Mouse (Mus musculus) lung, adult 2 months (tissue): ENCODE measurements around the gene Camta1. TPM values are rescaled to one million over a fixed set of nuclear protein-coding genes. Genes with fewer than 3 reads are reported as not detected.

ENCODE experiments used
- DNase-seq: peaks from one replicate; pipeline ENCODE4 v3.0.0; 2022
- H3K4me1 ChIP-seq: fragments of 200-500 bp; 2 replicates; pipeline ENCODE4 v1.6.1; 2011; ENCODE audit warnings: low read length; ENCODE audit not compliant: control insufficient read depth, insufficient read depth
- H3K4me3 ChIP-seq: fragments of 200-500 bp; replicated peaks from 2 replicates; pipeline ENCODE3; 2011; ENCODE audit warnings: low read depth, mild to moderate bottlenecking, control low read depth, low read length; ENCODE audit errors: extremely low read depth
- CTCF ChIP-seq: fragments of 200-500 bp; IDR thresholded peaks from 2 replicates; pipeline ENCODE4 v1.5.1; 2011; ENCODE audit warnings: mild to moderate bottlenecking, low read length, control low read depth; ENCODE audit not compliant: insufficient read depth
- POLR2A ChIP-seq: fragments of 200-500 bp; IDR thresholded peaks from 2 replicates; pipeline ENCODE4 v1.6.1; 2011; ENCODE audit warnings: low read depth, mild to moderate bottlenecking, control low read depth, low read length, borderline replicate concordance; ENCODE audit errors: extremely low read depth
- WGBS: fragments of 180-500 bp; shearing (Covaris S2); methylation state at CpG from one replicate; pipeline ENCODE4 v1.1.7; 2018; 5-methylcytosine and 5-hydroxymethylcytosine counted together
- polyA plus RNA-seq: library from polyadenylated mRNA; depleted of rRNA; stranded (reverse); fragments of >200 nt; gene quantifications from 2 replicates; pipeline ENCODE4 v1.2.3, GENCODE M21; 2012

The Camta1 gene
- polyA plus RNA-seq, 1 experiment: 10.4 TPM

- no peaks in the 10 kb centered on the region; the same call in 1 of the 2 replicates for H3K4me1 ChIP-seq
- WGBS: 48% methylated on average over 6 of the region's 6 CpGs
- DNase-seq: no peak
- no peak for TF ChIP-seq POLR2A
- no peak for TF ChIP-seq CTCF
- no peak overlapping the region for H3K4me3 ChIP-seq
Measured at GRCm38 (mm10) chr4:151747723-151748122, 114.0 kb downstream of the Camta1 start.

- 75% methylated on average over 9 of the region's 9 CpGs for WGBS
- H3K4me1 ChIP-seq: 0 out of 2 replicates have a peak, but pooled peaks cover 2% of the 10 kb centered on the region
- DNase-seq: no peak
- TF ChIP-seq CTCF (no peak), POLR2A (no peak)
- no peak overlapping the region for H3K4me3 ChIP-seq
Measured at GRCm38 (mm10) chr4:151746002-151746606, 115.6 kb downstream of the Camta1 start.

GRCm38 (mm10) chr4:151741249-151742137 is 120.2 kb downstream of the Camta1 start:
- Histone ChIP-seq H3K4me1 (0 out of 2 replicates have a peak, but pooled peaks cover 2% of the 10 kb centered on the region), H3K4me3 (no peak overlapping the region)
- WGBS: 9% methylated on average over 20 of the region's 20 CpGs
- TF ChIP-seq CTCF (no peak), POLR2A (no peak)
- DNase-seq: no peak

- TF ChIP-seq POLR2A (no peak), CTCF (no peak)
- whole genome bisulfite sequencing: 70% methylated on average over 12 of the region's 12 CpGs
- 0 out of 2 replicates have a peak, but pooled peaks cover 2% of the 10 kb centered on the region for H3K4me1 ChIP-seq
- H3K4me3 ChIP-seq: no peak overlapping the region
- DNase-seq: no peak
Measured at GRCm38 (mm10) chr4:151739348-151739956, 122.2 kb downstream of the Camta1 start.

GRCm38 (mm10) chr4:151738875-151739274 is 122.8 kb downstream of the Camta1 start:
- WGBS: 51% methylated on average over 11 of the region's 11 CpGs
- TF ChIP-seq POLR2A (no peak), CTCF (no peak)

GRCm38 (mm10) chr4:151738280-151738679 is 123.4 kb downstream of the Camta1 start:
- DNase-seq: no peak
- 0 out of 2 replicates have a peak, but pooled peaks cover 2% of the 10 kb centered on the region for H3K4me1 ChIP-seq
- no peak overlapping the region for H3K4me3 ChIP-seq
- WGBS: 49% methylated on average over 5 of the region's 5 CpGs
- TF ChIP-seq CTCF (no peak), POLR2A (no peak)

More at GRCm38 (mm10) chr4:151738875-151739274, 122.8 kb downstream of the Camta1 start:
- 0 out of 2 replicates have a peak, but pooled peaks cover 2% of the 10 kb centered on the region for H3K4me1 ChIP-seq
- no peak overlapping the region for H3K4me3 ChIP-seq
- no peak for DNase-seq

- H3K4me3 ChIP-seq: no peak overlapping the region
Measured at GRCm38 (mm10) chr4:151732668-151733067, 129.0 kb downstream of the Camta1 start.

GRCm38 (mm10) chr4:151730037-151730759 is 131.5 kb downstream of the Camta1 start:
- Histone ChIP-seq H3K4me1 (no peaks in the 10 kb centered on the region), H3K4me3 (no peak overlapping the region)
- DNase-seq: no peak
- WGBS: 73% methylated on average over 4 of the region's 4 CpGs
- TF ChIP-seq CTCF: no peak
- no peak for TF ChIP-seq POLR2A

More at GRCm38 (mm10) chr4:151732668-151733067, 129.0 kb downstream of the Camta1 start:
- H3K4me1 ChIP-seq: no peaks in the 10 kb centered on the region
- WGBS: 70% methylated on average over 10 of the region's 10 CpGs
- no peak for TF ChIP-seq CTCF
- no peak for TF ChIP-seq POLR2A
- no peak for DNase-seq

- no peak for TF ChIP-seq CTCF
- TF ChIP-seq POLR2A: no peak
- H3K4me3 ChIP-seq: no peak overlapping the region
- 69% methylated on average over 4 of the region's 4 CpGs for WGBS
- H3K4me1 ChIP-seq: no peaks in the 10 kb centered on the region
- no peak for DNase-seq
Measured at GRCm38 (mm10) chr4:151729116-151729515, 132.6 kb downstream of the Camta1 start.

- no peaks in the 10 kb centered on the region for H3K4me1 ChIP-seq
- no peak for TF ChIP-seq CTCF
- no peak for TF ChIP-seq POLR2A
- 76% methylated on average over 11 of the region's 11 CpGs for WGBS
- no peak overlapping the region for H3K4me3 ChIP-seq
- DNase-seq: no peak
Measured at GRCm38 (mm10) chr4:151728391-151729065, 133.1 kb downstream of the Camta1 start.
